Mouse (Mus musculus) G1E (cell line): ENCODE data around the gene Dkkl1.

Experiments used
- CTCF ChIP-seq: IDR thresholded peaks from 2 replicates; pipeline ENCODE4 v1.5.1; 2012; ENCODE audit warnings: low read depth, low read length, inconsistent platforms, mixed read lengths
- GATA1 ChIP-seq: IDR thresholded peaks from 2 replicates; pipeline ENCODE4 v1.6.1; 2012; ENCODE audit warnings: borderline replicate concordance, low read length, inconsistent platforms, mixed read lengths
- GATA2 ChIP-seq: IDR thresholded peaks from 2 replicates; pipeline ENCODE4 v1.6.1; 2012; ENCODE audit warnings: low read depth, low read length, inconsistent platforms, borderline replicate concordance
- POLR2AphosphoS5 ChIP-seq: IDR thresholded peaks from 2 replicates; pipeline ENCODE4 v1.6.1; 2012; ENCODE audit warnings: low read depth, low read length, inconsistent platforms; ENCODE audit not compliant: insufficient replicate concordance

DNA sequence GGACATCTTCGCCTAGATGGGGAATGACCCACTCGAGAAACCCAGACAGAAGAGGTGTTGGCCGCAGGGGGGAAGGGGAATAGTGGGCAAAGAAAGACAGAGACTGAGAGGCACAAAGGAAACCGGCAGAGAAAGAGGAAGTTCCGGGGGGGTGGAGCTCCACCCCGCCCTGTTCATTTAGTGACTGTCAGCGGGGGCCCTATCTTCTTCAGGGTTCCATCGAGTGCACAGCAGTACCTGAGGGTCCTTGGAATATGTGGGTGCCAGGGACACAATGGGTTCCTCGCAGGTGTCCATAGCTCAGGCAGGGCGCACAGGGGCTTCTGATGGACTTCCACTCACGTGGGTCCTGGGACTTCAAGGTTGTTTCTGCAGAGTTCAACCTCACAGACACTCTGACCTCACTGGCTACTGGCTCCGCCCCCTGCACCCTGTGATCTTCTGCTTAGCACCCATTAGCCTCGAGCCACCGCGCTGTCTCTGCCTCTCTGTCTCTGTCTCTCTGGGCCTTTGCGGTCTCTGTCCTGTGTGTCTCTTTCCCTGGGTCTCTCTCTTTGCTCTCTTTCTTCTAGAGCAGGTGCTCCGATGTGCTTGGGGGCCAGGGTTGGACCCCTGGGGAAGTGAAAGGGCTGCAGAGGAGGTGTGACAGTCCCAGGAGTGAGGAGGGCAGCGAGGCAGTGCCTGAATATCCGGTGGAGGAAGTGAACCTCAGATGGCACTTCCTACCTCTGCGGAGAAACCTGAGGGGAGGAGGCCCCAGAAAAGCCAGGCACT lies 27.0 kb upstream of the Dkkl1 start, which contains the start of gene Cd37:
- TF ChIP-seq CTCF (no peak), GATA1 (no peak), POLR2AphosphoS5 (no peak), GATA2 (no peak)
